Mouse (Mus musculus) right cerebral cortex, postnatal 14 days (tissue): Measurements from ENCODE around the gene Tmem106a.
"Not testable (repeated sequence)": the region's sequence is repeated elsewhere in the genome, so short reads cannot be mapped to it uniquely, and the experiment has no call there.

Experiments used
- DNase-seq: peaks from one replicate; pipeline ENCODE4 v3.0.0; 2022

The Tmem106a gene

DNA sequence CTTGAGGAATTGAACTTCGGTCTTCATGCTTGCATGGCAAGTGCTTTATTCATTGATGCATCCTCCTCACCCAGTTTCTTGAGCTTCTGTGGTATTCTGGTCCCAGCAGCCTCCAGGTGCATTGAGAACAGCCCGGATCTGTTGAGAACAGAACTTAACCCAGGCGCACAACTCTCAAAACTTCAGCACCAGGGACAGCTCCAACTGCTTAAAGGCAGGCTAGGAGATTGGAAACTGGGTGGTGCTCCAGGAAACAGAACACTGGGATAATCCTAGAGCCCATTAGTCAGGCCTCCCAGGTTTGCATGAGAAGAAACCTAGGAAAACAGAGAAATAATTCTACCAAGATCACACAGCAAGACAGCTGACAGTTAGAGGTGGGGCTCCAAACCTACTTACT is 20.4 kb downstream of the Tmem106a start:
- no peak for DNase-seq

DNA sequence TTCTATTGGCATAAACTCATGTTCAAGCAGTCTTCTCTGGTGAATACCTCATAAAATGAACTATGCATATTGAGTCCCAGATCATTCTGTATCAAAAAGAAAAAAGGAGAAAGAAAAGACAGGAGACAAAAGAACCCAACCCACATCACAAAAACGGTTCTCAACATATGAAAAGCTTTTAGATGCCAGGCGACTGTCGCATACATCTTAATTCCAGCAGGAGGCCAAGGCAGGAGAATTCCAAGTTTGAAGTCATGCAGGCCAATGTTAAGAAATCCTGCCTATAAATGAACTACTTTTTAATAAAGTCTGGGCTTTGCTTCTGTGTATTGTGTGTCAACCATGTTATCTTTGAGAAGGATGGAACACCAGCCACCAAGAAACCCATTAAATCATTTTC is 22.1 kb downstream of the Tmem106a start:
- no peak for DNase-seq

DNA sequence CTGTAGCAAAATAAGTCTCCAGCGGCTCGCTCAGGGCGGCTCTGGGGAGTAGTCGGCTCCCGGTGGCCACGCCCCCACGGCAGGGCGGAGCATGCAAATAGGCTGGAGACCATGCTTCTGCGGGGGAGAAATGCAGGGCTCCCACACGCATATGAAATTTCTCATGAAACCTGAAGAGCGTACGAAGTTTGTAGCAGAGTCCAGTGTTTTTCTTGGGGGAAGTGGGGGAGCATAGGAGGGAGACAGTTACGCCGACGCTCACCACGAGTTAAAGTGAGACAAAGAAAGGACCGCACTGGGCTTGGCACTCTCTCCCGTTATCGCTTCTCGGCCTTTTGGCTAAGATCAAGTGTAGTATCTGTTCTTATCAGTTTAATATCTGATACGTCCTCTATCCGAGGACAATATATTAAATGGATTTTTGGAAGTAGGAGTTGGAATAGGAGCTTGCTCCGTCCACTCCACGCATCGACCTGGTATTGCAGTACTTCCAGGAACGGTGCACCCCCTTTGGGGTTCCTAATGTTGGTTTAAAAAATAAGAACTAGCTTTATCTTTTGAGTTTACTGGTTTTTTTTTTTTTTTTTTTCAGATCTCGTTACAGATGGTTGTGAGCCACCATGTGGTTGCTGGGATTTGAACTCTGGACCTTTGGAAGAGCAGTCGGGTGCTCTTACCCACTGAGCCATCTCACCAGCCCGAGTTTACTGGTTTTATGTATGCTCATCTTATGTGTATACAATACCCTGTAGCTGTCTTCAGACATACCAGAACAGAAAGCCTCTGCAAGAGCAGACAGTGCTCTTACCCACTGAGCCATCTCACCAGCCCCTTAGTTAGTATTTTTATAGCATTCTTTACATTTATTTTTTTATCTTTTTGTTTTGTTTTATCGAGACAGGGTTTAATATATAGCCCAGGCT is 22.8 kb downstream of the Tmem106a start:
- DNase-seq = peak; percentile 45

DNA sequence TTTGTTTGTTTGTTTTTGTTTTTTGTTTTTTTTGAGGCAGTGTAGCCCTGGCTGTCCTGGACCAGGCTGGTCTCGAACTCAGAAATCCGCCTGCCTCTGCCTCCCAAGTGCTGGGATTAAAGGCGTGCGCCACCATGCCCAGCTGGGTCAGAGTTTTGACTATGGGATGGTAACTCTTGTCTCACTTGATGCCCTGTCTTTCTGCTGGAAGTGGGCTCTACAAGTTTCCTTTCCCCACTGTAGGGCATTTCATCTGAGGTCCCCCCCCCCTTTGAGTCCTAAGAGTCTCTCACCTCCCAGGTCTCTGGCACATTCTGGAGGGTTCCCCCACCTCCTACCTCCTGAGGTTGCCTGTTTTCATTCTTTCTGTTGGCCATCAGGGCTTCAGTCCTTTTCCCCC is 25.1 kb downstream of the Tmem106a start:
- not testable (repeated sequence) for DNase-seq

DNA sequence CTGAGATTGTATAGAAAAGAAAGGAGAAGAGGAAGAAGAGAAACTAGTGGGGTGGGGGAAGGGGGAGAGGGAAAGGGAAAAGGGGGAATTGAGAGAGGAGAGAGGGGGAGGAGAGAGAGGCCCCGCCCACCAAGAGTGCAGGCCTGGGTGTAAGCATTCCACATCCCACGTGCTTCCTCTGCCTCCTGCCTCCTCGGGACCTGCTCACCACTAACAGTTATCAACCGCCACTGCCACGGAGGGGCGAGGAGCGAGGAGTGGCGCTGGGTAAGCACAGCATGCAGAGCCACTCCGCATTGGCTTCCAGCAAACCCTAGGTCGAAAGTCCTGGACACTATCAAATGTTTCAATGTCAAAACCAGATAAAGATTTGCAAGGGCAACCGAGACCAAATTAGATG is 28.4 kb downstream of the Tmem106a start:
- no peak for DNase-seq

DNA sequence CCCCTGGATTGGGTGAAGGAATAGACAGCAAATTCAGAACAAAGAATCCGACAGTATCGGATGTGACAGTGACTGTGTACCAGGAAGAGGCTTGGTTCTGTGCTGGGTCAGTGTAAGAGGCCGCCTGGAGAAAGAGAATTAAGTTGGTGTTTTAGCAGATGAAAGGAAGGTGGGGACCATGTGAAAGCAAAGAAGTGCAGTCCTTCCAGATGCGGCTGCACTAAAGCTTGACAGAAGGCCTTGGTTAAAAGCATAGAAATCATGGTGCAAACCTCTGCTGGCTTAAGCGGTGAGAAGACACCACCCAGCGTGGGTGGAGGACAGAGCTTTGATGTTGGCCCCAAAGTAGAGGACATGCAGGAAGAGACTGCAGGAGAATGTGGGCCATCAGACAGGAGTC is 31.6 kb downstream of the Tmem106a start:
- no peak for DNase-seq

DNA sequence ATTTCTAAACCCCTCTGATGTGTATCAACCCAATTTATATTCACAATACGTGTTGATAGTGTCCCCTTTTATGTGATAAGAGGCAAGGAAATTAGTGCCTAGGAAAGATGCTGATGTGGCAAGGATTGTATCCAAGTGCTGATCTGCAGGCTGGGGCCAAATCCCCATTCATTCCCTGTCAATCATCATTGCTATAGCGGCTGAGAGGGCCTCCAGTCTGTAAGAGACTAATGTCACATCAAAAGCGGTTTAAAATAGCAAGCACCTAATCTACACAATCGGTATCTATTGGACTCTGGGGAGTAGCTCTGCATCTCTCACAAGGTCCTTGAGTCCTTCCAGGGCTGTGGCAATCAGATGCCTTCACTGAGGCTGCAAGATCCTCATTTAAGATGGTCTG is 32.1 kb downstream of the Tmem106a start:
- DNase-seq = no peak

DNA sequence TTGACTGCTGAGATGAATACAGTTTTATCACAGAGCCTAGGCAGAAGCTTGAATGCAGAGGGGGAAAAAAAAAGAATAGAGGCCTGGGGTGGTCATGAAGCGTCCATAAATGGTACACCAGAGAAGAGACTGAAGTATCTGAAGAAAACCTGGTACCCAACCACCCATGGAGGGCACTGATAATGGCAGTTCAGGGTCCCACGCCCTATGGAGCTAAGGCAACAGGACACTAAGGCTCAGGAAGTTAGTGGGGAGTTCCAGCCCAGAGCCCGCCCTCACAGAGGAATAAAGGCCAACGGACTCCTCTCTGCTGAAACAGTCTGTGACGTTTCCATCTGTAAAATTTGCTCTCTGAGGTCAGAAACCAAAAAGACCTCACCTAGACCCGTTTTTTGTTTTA is 33.3 kb downstream of the Tmem106a start:
- DNase-seq = no peak

DNA sequence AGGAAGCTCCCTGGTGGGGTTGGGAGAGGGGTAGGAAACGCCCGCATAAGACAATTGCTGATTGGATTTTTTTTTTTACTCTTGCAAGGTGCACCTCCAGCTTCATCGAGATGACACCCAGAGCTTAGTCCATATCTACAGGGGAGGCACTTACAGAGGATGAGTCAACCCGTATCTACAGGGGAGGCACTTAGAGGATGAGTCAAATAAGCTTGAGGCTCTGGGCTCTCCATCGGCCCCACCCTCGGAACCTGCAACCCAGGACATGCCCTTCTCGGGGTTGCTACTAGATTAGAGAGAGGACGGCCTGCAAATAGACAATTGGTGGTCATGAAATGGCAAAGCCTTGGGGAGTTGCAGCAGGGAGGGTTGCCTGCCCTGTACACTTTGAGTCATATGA is 34.1 kb downstream of the Tmem106a start:
- no peak for DNase-seq

DNA sequence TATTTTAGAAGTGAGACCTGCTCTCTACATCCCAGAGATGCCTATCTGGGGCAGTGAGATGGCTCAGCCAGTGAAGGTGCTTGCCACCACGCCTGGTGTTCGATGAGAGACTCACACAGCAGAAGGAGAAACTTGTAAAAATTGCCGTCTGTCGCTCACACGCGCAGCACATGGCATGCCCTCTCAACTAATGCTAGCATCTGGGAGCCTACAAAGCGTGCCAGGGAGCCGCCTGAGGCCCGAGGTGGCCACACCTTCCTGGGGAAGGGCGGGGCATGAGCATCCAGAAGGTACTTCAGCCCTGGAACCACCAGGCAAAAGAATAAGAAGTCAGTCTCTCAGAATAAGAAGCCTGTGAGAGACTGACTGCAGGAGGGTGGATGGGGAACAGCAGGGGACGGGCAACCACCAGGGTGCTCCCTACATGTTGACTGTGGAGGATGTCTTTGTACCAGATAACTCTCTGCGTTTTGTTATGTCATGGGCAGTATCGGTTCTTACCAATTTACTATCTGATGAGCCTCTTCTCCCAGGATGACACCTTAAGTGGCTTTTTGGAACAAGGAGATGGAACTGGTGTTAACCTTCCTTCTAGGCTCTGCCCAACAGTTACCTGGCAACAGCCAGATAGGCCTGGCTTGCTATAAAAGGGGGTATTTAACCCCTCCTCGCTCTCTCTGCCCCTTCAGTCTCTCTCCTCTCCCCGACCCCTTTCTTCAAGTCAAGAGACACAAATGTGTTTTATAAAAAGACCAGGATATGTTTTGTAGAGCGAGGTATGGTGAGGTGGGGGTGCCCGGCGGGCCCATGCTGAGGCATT is 35.1 kb downstream of the Tmem106a start:
- DNase-seq = no peak

DNA sequence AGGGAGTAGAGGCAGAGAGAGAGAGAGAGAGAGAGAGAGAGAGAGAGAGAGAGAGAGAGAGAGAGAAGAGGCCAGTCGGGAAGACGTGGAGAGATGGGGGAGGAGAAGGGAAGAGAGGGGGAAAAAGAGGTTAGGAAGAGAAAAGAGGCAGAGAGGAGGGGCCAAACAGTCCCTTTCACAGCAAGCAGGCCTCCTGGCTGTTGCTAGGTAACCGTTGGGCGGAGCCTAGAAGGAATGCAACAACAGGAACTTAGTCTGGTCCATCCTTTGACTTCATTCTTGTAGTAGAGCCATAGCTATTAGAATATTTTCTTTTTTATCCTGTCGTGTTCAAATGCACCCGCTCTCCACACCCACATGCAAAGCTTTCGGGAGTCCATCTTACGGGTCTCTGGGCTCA is 35.8 kb downstream of the Tmem106a start:
- no peak for DNase-seq

DNA sequence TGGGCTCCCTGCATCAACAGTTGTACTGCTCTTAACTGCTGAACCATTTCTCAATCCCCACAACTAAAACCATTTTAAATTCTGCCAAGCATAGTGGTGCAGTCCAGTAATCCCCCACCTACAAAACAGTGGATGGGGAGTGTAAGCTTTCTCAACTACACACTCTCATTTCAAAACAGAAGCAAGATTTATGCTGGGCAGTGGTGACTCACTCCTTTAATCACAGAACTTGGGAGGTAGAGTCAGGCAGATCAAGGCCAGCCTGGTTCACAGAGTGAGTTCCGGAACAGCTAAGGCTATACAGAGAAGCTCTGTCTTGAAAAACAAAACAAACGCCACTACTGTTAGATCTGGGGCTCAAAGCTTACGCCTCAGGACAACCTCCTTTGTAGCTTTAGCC is 36.6 kb downstream of the Tmem106a start:
- DNase-seq = no peak

DNA sequence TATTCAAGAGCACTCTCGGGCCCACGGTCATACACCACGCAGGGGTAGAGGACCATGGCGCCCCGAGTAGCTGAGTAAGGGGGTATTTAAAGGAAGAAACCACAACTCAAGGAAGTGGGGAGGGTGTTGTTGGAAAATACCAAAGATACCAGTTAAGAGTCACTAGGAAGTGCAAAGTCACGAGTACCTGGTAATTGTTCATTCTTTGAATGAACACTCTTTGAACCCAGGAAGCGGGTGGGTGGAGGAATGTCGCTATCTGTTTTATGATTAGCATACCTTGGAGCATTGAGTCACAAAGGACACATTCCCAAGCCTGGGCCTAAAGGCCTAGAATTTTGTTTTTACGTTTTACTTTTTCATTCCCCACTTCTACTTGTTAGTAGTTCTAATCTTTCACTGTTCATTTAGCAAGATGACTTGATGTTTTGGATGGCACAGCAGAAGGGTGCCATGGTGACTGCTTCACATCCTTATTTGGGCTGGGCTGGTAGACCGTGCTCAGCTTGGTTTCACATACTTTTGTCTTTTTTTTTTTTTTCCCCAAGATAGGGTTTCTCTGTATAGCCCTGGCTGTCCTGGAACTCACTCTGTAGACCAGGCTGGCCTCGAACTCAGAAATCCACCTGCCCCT is 38.1 kb downstream of the Tmem106a start:
- not testable (repeated sequence) for DNase-seq

DNA sequence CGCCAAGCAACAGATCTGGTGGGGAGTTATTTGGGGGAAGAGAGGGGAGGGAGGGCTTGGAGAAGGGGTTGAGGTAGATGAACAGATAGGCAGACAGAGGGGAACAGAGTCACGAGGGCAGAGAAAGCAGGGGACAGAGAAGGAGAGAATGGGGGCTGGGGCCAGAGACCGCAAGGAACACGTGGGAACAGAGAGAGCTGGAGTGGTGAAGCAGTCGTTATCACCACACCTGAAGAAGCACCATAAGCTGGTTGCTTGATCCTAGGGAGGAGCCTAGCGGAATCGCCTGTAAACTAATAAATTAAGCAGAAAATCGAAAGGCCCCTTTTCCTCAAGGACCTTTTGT is 44.6 kb downstream of the Tmem106a start:
- DNase-seq = no peak

DNA sequence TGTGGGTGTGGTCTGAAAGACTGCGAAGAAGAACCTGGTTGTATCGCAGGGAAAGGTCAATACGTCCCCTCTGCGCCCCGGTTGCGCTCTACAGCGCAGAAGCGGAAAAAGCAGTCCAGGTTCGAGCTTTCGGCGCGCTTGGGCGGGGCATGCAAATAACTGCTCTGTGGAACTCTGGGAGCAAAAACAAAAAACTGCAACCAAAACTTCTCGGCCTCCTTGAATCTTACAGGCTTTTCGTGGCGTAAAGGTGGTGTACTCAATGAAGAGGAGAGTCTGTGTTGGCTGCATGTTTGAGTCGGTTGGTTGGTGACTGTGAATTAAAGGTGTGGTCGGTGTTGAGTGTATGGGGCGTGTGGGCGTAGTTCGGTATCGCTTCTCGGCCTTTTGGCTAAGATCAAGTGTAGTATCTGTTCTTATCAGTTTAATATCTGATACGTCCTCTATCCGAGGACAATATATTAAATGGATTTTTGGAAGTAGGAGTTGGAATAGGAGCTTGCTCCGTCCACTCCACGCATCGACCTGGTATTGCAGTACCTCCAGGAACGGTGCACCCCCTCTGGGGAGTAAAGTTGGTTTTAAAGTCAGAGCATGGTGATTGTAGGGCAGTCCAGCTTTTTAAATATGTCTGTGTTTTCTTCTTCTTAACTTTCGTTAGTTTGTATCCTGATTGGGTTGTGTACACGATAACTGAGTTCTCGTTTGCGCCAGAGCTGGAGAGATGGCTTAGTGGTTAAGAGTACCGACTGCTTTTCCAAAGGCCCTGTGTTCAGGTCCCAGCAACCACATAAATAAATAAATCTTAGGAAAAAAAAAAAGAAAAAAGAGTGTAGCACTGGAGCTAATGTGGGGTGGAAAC is 45.2 kb downstream of the Tmem106a start, which contains the start of gene Rdm1:
Gene Rdm1, plus strand, starts transcription at position 201 of the 862 bp plus-strand sequence.
- DNase-seq = peak; percentile 84

DNA sequence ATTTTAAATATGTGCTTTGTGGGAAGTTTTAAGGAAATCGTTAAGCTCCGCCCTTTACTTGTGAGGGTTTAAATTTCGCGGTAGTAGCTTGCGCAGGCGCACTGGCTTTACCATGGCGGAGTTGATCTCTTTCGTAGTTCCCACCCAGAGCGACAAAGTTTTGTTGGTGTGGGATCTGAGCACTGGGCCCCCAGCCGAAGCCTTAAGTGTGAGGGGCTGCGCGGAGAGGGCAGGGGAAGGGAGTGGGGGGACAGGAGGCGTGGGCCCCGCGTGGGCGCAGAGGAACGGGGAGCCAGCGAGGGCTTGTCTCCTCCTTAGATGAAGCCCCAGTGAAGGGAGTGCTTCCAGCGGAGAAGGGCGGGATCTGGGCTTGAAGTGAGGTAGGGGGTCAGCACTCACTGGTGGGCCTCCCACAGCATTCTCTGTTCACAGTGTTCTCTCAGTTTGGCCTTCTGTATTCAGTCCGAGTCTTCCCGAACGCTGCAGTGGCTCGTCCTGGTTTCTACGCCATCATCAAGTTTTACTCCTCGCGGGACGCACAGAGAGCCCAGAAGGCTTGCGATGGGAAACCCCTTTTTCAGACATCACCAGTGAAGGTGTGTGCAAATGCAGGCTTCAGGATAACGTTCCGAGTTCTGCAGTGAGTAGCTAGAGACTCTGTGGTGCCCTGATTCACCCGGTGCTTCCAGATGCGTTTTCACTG is 46.0 kb downstream of the Tmem106a start:
- DNase-seq = peak; percentile 83

DNA sequence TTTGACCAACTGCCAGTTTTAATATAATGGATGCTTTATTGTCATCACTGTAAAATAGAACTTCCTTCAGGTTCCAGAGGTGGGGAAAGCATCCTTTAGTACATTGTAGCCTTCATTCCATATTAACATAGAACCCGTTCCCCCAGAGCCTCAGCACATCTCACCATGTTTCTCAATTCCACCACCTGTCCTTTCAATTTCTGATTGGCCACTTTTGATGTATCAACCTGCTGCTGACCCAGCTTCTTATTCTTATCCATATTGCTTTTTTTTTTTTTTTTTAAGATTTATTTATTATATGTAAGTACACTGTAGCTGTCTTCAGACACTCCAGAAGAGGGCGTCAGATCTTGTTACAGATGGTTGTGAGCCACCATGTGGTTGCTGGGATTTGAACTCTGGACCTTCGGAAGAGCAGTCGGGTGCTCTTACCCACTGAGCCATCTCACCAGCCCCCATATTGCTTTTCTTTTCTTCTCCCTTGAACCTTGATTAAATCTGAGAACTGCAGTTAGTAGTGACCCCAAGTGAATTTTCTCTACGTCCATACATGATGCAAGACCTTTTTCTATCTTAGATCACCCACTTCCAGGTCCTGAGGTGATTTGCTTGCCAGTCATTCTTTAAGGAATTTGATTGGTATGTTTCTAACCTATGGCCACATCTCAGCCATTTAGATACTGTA is 46.8 kb downstream of the Tmem106a start:
- not testable (repeated sequence) for DNase-seq

DNA sequence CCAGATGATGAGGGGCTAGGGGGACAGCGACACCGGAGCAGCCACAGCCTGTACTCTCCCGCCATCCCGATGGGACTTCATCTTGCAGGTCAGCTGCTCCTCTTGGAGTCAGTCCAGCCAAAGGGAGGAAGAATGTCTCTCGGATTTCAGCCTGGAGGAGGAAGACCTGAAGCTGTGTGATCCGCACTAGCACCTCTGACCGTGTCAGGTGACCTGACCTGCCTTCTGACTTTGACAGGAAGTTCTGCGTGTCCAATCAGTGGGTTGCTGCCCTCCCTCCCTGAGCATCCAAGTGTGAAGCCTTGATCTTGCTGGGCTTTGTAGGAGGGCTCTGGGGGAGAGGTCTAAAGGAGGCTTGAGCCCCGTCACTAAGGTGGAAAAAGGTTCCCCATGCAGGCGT is 53.6 kb downstream of the Tmem106a start:
- DNase-seq = no peak

DNA sequence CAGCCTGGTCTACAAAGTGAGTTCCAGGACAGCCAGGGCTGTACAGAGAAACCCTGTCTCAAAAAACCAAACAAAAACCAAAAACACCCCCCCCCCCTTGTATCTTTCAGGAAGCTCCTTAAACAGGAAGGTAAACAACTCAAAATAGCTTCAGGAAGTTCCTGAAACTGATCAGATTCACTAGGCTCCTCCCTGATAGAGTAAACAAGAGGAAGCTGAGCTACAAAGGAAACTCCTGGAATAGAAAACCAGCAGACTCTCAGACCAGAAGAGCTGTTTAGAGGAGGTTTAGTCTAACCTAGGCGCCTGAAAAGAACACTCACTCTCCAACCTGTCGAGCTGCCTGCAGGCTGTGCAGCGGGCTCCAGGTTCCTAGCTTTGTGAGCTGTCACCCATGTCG is 57.7 kb downstream of the Tmem106a start:
- no peak for DNase-seq

DNA sequence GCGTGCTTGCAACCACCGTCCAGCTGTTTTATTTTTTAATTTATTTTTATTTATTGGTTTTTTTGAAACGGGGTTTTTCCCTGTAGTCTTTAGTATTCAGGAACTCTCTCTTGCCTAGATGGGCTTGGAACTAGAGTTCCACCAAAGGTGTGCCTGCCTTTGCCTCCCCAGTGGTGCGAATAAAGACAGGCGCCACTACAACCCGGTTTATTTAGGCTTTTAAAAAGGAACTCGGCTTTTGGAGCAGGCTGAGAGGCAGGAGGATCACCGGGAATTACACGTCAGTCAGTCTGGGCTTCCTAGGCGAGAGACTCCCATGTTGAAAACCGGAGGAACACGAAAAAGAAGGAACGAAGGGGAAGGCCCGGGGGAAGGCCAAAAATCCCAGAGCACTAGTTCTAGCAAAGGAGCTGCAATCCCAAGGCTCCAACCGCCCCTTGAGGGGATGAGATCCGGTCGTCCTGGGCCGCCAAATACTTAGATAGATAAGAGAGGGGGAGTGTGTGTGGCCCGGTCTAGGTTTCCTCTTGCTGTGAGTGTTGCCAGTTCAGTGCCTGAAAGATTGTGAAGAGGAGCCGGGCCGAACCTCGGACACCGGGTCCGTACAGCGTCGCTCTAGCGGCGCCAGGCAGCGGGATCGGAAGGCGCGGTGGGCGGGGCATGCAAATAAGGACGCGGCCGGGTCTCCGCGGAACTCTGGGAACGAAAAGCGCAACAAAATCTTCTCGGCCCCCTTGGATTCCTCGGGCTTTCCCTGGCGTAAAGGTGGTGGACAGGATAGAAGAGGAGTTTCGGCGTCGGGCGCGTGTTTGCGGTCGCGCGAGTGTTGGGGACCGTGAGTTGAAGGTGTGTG is 59.0 kb downstream of the Tmem106a start:
- peak; percentile 82 for DNase-seq
